Mouse (Mus musculus) kidney, postnatal 4 days (tissue): ENCODE data around the gene Ccdc148.

Experiments used
- DNase-seq, 2 experiments: peaks; one replicate each; pipeline ENCODE4 v3.0.0; 2021; ENCODE audit warnings: mixed read lengths in 2 of 2

Ccdc148 gene

GRCm38 (mm10) chr2:58906814-58907516 is 253.5 kb downstream of the Ccdc148 start:
- peak; percentile 5 to 21 for DNase-seq

GRCm38 (mm10) chr2:58905057-58905456 is 255.4 kb downstream of the Ccdc148 start:
- DNase-seq, result no peak

- no peak for DNase-seq
Observed at GRCm38 (mm10) chr2:58879876-58880275, 280.6 kb downstream of the Ccdc148 start.

GRCm38 (mm10) chr2:58859134-58859533 is 301.3 kb downstream of the Ccdc148 start, which contains the start of gene Gm11099:
Gene Gm11099 (plus strand): TSS chr2:58859434.
- no peak for DNase-seq

- no peak for DNase-seq
Observed at GRCm38 (mm10) chr2:58844499-58844898, 316.0 kb downstream of the Ccdc148 start.

GRCm38 (mm10) chr2:58842443-58842842 is 318.0 kb downstream of the Ccdc148 start:
- DNase-seq, result no peak

- peak in 1 of 2 experiments; percentile 16 for DNase-seq
Observed at GRCm38 (mm10) chr2:58841021-58841420, 319.5 kb downstream of the Ccdc148 start.

GRCm38 (mm10) chr2:58832253-58832980 is 328.1 kb downstream of the Ccdc148 start:
- DNase-seq, result peak; percentile 33 to 58

- peak; percentile 36 to 44 for DNase-seq
Observed at GRCm38 (mm10) chr2:58829981-58830742, 330.3 kb downstream of the Ccdc148 start.

GRCm38 (mm10) chr2:58828910-58829600 is 331.4 kb downstream of the Ccdc148 start:
- no peak for DNase-seq

- no peak for DNase-seq
Observed at GRCm38 (mm10) chr2:58812941-58813340, 347.5 kb downstream of the Ccdc148 start.

GRCm38 (mm10) chr2:58799623-58800022 is 360.9 kb downstream of the Ccdc148 start:
- no peak for DNase-seq

GRCm38 (mm10) chr2:58799126-58799525 is 361.4 kb downstream of the Ccdc148 start:
- no peak for DNase-seq

- no peak for DNase-seq
Observed at GRCm38 (mm10) chr2:58797506-58797905, 363.0 kb downstream of the Ccdc148 start.

GRCm38 (mm10) chr2:58795432-58795831 is 365.1 kb downstream of the Ccdc148 start:
- DNase-seq, result no peak

GRCm38 (mm10) chr2:58794489-58794888 is 366.0 kb downstream of the Ccdc148 start:
- no peak for DNase-seq

- no peak for DNase-seq
Observed at GRCm38 (mm10) chr2:58790361-58790760, 370.1 kb downstream of the Ccdc148 start.

GRCm38 (mm10) chr2:58789934-58790333 is 370.5 kb downstream of the Ccdc148 start:
- DNase-seq, result no peak

- DNase-seq, result no peak
Observed at GRCm38 (mm10) chr2:58787360-58787759, 373.1 kb downstream of the Ccdc148 start.

- DNase-seq, result no peak
Observed at GRCm38 (mm10) chr2:58786681-58787080, 373.8 kb downstream of the Ccdc148 start.

- DNase-seq, result no peak
Observed at GRCm38 (mm10) chr2:58786177-58786576, 374.3 kb downstream of the Ccdc148 start.

- DNase-seq, result no peak
Observed at GRCm38 (mm10) chr2:58783526-58783925, 377.0 kb downstream of the Ccdc148 start.
